Mouse (Mus musculus) neural tube, postnatal 0 days (tissue): Measurements from ENCODE around the gene Tshz2. TPM values are rescaled to one million over a fixed set of nuclear protein-coding genes. Genes with fewer than 3 reads are reported as not detected.

Experiments
- polyA plus RNA-seq: library from polyadenylated mRNA; unstranded; fragments of >200 nt; fragmentation: Nextera tagmentation; extraction: Ambion mirVana; gene quantifications from 2 replicates; pipeline ENCODE4 v1.2.1, GENCODE M21; 2015

Tshz2 gene
- polyA plus RNA-seq: 47.2 and 51.3 TPM in 2 replicates

DNA sequence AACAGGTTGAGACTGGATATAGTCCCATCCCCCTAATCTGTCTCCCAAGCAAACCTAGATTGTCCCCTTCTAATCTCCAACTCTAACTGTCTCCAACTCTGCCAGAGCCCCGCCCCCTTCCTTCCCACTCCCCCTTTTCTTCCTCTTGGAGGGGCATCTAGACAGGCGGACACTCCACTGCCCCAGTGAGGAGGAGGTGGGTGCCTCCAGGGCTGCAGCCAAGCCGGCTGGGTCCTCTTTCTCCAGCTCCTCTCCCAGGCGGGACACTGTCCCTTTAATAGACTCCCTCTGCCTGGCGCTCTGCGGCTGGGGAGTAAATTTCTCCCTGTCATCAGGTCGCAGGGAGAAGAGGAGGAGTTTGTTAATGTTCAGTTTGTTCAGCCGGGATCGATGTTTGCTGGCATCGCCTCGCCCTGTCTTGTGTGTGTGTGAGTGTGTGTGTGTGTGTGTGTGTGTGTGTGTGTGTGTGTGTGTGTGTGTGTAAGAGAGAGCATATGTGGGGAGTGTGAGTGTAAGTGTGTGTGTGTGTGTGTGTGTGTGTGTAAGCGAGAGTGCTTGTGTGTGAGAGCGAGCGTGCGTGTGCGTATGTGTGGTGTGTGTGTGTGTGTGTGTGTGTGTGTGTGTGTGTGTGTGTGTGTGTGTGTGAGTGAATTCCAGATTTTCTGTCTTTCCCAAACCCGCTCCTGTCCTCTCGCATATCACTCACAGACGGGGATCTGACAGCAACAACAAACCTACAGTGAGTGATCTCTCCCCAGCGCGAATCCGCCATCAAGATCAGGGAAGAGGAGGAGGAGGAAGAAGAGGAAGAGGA is at the start of gene Tshz2:
Tshz2 (plus strand) TSS at position 676 of the 814 bp plus-strand sequence.

DNA sequence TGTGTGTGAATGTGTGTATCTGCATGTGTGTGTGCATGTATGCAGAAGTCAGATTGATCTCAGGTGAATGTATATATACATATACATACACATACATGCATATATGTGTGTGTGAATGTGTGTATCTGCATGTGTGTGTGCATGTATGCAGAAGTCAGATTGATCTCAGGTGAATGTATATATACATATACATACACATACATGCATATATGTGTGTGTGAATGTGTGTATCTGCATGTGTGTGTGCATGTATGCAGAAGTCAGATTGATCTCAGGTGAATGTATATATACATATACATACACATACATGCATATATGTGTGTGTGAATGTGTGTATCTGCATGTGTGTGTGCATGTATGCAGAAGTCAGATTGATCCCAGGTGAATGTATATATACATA is 45.2 kb upstream of the Tshz2 start, which contains the start of gene Gm11011:
Gm11011 (minus strand) TSS at position 101 of the 400 bp plus-strand sequence.

Other genes starting within 250 kb of the Tshz2 start
- not detected in 2 replicates for gene Gm11011, start 45.3 kb upstream of the Tshz2 start, polyA plus RNA-seq